Mouse (Mus musculus) bone marrow, adult 2 months (tissue): Measurements from ENCODE around the gene Nudt22.

Experiments
- CTCF ChIP-seq: fragments of 200-500 bp; IDR thresholded peaks from 2 replicates; pipeline ENCODE4 v1.5.1; 2011; ENCODE audit warnings: low read length, control low read depth; ENCODE audit not compliant: control insufficient read depth, insufficient read depth
- POLR2A ChIP-seq: fragments of 200-500 bp; IDR thresholded peaks from 2 replicates; pipeline ENCODE4 v1.6.1; 2011; ENCODE audit warnings: low read depth, mild to moderate bottlenecking, control low read depth, low read length, borderline replicate concordance; ENCODE audit not compliant: control insufficient read depth

GRCm38 (mm10) chr19:7044706-7045105, 48.8 kb upstream of the Nudt22 start:
- TF ChIP-seq CTCF (no peak), POLR2A (no peak)
